Mouse (Mus musculus) cerebellum, adult 11-12 months (tissue): ENCODE data around the gene Nat9.
A peak's percentile ranks its signal among the peaks of the same experiment; 100 is the strongest.

ENCODE experiments used
- DNase-seq: peaks from one replicate; pipeline ENCODE4 v3.0.0; 2022

Nat9 gene

GRCm38 (mm10) chr11:115173549-115174339, 13.9 kb downstream of the Nat9 start:
- no peak for DNase-seq

GRCm38 (mm10) chr11:115172825-115173287, 14.8 kb downstream of the Nat9 start:
- no peak for DNase-seq

- DNase-seq = peak; percentile 76
These were observed 16.5 kb downstream of the Nat9 start for GRCm38 (mm10) chr11:115171125-115171524.

GRCm38 (mm10) chr11:115169430-115169829, 18.2 kb downstream of the Nat9 start:
- DNase-seq = no peak

- DNase-seq = no peak
These were observed 19.9 kb downstream of the Nat9 start for GRCm38 (mm10) chr11:115167631-115168249.

GRCm38 (mm10) chr11:115166776-115167175, 20.9 kb downstream of the Nat9 start:
- peak; percentile 25 for DNase-seq

GRCm38 (mm10) chr11:115164976-115165374, 22.7 kb downstream of the Nat9 start:
- DNase-seq = peak; percentile 81

- DNase-seq = peak; percentile 58
These were observed 23.2 kb downstream of the Nat9 start for GRCm38 (mm10) chr11:115164341-115164975.

GRCm38 (mm10) chr11:115163568-115164150, 24.0 kb downstream of the Nat9 start:
- DNase-seq = peak; percentile 45

- DNase-seq = peak; percentile 98
These were observed 24.7 kb downstream of the Nat9 start, which contains the start of gene Slc9a3r1 for GRCm38 (mm10) chr11:115162832-115163480. Slc9a3r1 (plus strand) TSS chr11:115163341.

- DNase-seq = peak; percentile 27
These were observed 25.5 kb downstream of the Nat9 start for GRCm38 (mm10) chr11:115162205-115162601.

- peak; percentile 36 for DNase-seq
These were observed 26.0 kb downstream of the Nat9 start for GRCm38 (mm10) chr11:115161578-115162204.

GRCm38 (mm10) chr11:115160883-115161577, 26.6 kb downstream of the Nat9 start:
- DNase-seq = peak; percentile 74

- DNase-seq = peak; percentile 86
These were observed 27.5 kb downstream of the Nat9 start for GRCm38 (mm10) chr11:115160016-115160797.

- peak; percentile 34 for DNase-seq
These were observed 29.5 kb downstream of the Nat9 start for GRCm38 (mm10) chr11:115157933-115158719.

- DNase-seq = peak; percentile 39
These were observed 32.5 kb downstream of the Nat9 start for GRCm38 (mm10) chr11:115155053-115155634.

GRCm38 (mm10) chr11:115153699-115154292, 33.9 kb downstream of the Nat9 start:
- DNase-seq = peak; percentile 79

- DNase-seq = no peak
These were observed 34.6 kb downstream of the Nat9 start for GRCm38 (mm10) chr11:115153088-115153487.
